Mouse (Mus musculus): ENCODE data around the gene Uimc1.
"Not testable (repeated sequence)": the region's sequence is repeated elsewhere in the genome, so short reads cannot be mapped to it uniquely, and the experiment has no call there.

Gene Uimc1

GRCm38 (mm10) chr13:55099726-55100478 lies at the start of gene Uimc1:
Gene Uimc1 (minus strand): TSS chr13:55100300.
- DNase-seq, result peak; percentile 87 to 93

GRCm38 (mm10) chr13:55140271-55140670 lies 40.2 kb upstream of the Uimc1 start:
- DNase-seq, result no peak

- peak in 1 of 2 experiments; percentile 24 for DNase-seq
These were observed 35.3 kb upstream of the Uimc1 start for GRCm38 (mm10) chr13:55135382-55135781.

GRCm38 (mm10) chr13:55133448-55133847 lies 33.3 kb upstream of the Uimc1 start, which contains the start of gene Gm17617:
Gene Gm17617 (minus strand): TSS chr13:55133548.
- no peak for DNase-seq

- no peak for DNase-seq
These were observed 24.8 kb upstream of the Uimc1 start for GRCm38 (mm10) chr13:55124903-55125302.

GRCm38 (mm10) chr13:55114375-55114774 lies 14.3 kb upstream of the Uimc1 start:
- DNase-seq, result no peak

- peak in 1 of 2 experiments; percentile 28 for DNase-seq
These were observed 7.6 kb upstream of the Uimc1 start for GRCm38 (mm10) chr13:55107694-55108093.

- no peak for DNase-seq
These were observed 7.0 kb upstream of the Uimc1 start for GRCm38 (mm10) chr13:55107116-55107515.

- DNase-seq, result no peak
These were observed 6.0 kb upstream of the Uimc1 start for GRCm38 (mm10) chr13:55105953-55106691.

- DNase-seq, result peak; percentile 98 to 99
These were observed 5.2 kb upstream of the Uimc1 start, which contains the start of gene Zfp346 for GRCm38 (mm10) chr13:55105045-55105952. Gene Zfp346 (plus strand): TSS chr13:55105311.

GRCm38 (mm10) chr13:55103351-55103750 lies 3.3 kb upstream of the Uimc1 start:
- no peak for DNase-seq

- DNase-seq, result no peak
These were observed 2.3 kb upstream of the Uimc1 start for GRCm38 (mm10) chr13:55102366-55102765.

GRCm38 (mm10) chr13:55101627-55102026 lies 1.5 kb upstream of the Uimc1 start:
- no peak for DNase-seq

- peak in 1 of 2 experiments; percentile 29 for DNase-seq
These were observed 904 bp downstream of the Uimc1 start for GRCm38 (mm10) chr13:55099066-55099725.

GRCm38 (mm10) chr13:55097841-55098240 lies 2.3 kb downstream of the Uimc1 start:
- DNase-seq, result not testable (repeated sequence)

GRCm38 (mm10) chr13:55092588-55092987 lies 7.5 kb downstream of the Uimc1 start:
- DNase-seq, result no peak

GRCm38 (mm10) chr13:55075597-55075996 lies 24.5 kb downstream of the Uimc1 start:
- no peak for DNase-seq

GRCm38 (mm10) chr13:55071322-55071721 lies 28.8 kb downstream of the Uimc1 start:
- DNase-seq, result no peak

GRCm38 (mm10) chr13:55069719-55070118 lies 30.4 kb downstream of the Uimc1 start:
- DNase-seq, result peak; percentile 7 to 31

- DNase-seq, result no peak
These were observed 36.8 kb downstream of the Uimc1 start for GRCm38 (mm10) chr13:55063276-55063675.

GRCm38 (mm10) chr13:55058042-55058441 lies 42.1 kb downstream of the Uimc1 start:
- peak in 1 of 2 experiments; percentile 8 for DNase-seq

GRCm38 (mm10) chr13:55047706-55048105 lies 52.4 kb downstream of the Uimc1 start:
- DNase-seq, result no peak
